Mouse (Mus musculus): Measurements from ENCODE around the gene Acp4. TPM values are rescaled to one million over a fixed set of nuclear protein-coding genes. Genes with fewer than 3 reads are reported as not detected.
"Not testable (repeated sequence)": the region's sequence is repeated elsewhere in the genome, so short reads cannot be mapped to it uniquely, and the experiment has no call there.

The Acp4 gene
- total RNA-seq, 2 experiments from 2014 or later, result not detected

DNA sequence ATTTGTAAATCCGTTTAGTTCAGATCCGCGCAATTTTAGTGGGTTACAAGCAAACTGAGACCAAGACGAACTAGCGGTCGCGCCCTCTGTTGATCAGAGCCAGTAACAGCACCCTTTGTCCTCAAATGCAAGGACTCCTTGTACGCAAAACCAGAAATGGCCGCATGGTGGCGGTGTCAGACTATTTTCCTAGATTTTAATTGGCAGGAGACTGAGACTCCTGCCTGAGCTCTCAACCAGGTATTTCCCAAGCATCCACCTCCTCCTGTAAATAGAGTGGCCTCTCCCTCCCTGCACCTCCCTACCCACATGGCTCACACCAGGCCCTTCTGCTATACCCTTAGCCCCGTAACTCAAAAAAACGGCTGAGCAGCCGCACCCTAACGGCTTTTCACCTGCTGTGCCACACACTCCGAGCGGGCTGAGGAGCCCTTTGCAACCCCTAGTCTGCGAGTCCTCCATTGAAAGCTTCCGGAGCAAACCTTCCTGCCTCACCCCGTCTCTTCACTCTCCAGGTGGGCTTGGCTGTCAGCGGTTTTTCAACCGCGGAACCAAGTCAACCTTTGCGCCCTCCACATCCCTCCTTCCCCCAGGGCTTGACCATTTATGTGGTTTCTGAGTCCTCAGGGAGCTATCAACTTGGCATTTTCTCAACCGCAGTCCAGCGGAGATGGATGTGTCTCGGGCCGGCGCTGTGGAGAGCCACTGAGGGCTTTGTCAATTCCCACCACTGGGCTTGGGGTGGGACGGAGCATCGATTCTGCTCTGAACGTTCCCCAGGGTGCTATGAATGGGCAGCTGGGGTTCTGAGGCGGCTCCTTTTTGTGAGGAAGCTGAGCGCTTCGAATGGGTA lies 5.8 kb upstream of the Acp4 start:
- peak; percentile 92 for DNase-seq

- DNase-seq, result no peak
Observed at GRCm38 (mm10) chr7:44261147-44261546, 4.0 kb upstream of the Acp4 start, which contains the start of gene Gm15517. Gene Gm15517, plus strand, starts transcription at chr7:44261447.

- no peak for DNase-seq
Observed at GRCm38 (mm10) chr7:44260410-44260809, 3.2 kb upstream of the Acp4 start.

DNA sequence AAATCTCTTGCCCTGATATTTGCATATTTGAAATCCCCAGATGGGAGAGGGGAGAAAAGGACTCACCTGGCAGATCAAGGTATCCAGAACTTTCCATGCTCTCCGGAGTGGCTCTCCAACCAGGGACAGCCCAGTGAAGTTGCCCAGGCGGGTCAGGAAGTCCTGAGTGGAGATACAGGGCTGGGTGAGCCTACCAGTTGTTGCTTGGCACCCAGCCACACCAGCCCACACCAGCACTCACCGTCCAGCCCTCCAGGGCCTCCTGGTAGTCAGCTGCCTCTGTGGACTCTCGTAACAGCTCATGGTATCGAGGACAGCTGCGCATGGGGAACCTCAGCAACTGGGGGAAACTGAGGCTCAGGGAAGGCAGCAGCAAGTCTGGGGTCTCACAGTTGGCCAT lies 2.2 kb downstream of the Acp4 start:
- DNase-seq, result no peak

DNA sequence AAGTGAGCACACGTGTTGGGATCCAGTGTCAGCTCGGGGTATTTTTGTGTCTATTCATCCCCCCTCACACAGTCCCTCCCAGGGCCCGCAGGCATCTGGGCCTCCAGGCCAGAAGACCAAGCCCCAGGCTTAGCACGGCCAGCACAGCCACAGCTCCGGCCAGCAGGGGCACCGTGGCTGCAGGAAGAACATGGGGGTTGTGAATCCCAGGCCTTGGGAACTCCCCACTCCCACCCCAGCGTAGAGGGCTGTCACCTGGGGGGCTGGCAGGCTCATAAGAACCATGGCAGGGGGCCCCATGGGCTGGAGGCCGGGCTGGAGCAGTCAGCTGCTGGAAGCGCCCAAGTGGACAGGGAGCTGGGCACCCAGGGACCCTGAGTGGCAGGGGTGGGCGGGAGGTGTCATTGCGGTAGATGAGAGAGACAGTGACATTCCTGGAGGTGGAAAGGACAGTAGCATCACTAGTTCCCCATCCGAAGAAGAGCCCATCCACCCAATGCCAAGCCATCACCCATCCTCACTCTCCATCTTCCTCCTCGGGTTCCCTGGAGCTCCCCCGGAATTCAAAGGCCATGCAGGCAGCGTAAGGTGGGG lies 4.1 kb downstream of the Acp4 start:
- DNase-seq, result no peak

- DNase-seq, result not testable (repeated sequence)
Observed at GRCm38 (mm10) chr7:44250732-44251275, 6.4 kb downstream of the Acp4 start.

DNA sequence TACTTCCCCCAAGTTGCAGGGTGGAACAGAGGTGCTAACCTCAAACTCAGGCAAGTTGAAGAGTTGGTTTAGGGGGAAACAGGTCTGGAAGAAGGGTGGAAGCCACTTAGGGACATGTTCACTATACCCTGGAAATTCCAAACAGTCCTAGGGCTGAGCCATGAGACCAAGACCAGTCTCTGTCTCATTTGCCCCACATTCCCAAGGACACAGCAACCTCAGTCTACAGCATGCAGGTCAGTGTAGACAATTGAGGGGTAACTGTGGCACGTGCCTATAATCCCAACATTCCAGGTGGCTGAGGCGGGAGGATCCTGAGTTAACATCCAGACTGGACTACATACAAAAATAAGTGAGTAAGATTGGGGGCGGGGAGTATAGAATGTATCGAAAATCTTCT lies 7.9 kb downstream of the Acp4 start:
- DNase-seq, result no peak

GRCm38 (mm10) chr7:44247971-44248370 lies 9.2 kb downstream of the Acp4 start:
- DNase-seq, result no peak

DNA sequence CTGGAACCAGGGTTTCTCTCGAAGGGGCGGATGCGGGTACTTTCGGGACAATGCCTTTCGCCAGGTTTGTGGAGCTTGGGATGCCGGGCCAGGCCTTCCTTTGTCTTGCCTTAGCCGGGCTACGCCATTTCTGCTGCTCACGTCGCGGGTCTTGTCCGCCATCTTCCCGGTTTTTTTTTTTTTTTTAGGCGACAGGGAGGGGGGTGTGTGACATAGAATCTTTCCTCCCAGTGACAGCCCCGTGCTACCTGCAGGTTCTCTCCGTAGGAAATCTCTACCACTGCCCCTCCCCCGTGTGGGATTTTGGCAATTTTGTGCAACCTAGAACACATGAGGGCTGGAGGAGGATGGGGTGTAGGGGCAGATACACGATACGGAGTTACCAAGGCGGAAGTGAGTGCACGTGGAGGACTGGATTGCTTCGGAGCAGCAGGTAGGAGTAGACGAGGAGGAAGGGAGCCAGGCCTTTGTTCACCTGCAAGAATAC lies 10.2 kb downstream of the Acp4 start:
- no peak for DNase-seq

DNA sequence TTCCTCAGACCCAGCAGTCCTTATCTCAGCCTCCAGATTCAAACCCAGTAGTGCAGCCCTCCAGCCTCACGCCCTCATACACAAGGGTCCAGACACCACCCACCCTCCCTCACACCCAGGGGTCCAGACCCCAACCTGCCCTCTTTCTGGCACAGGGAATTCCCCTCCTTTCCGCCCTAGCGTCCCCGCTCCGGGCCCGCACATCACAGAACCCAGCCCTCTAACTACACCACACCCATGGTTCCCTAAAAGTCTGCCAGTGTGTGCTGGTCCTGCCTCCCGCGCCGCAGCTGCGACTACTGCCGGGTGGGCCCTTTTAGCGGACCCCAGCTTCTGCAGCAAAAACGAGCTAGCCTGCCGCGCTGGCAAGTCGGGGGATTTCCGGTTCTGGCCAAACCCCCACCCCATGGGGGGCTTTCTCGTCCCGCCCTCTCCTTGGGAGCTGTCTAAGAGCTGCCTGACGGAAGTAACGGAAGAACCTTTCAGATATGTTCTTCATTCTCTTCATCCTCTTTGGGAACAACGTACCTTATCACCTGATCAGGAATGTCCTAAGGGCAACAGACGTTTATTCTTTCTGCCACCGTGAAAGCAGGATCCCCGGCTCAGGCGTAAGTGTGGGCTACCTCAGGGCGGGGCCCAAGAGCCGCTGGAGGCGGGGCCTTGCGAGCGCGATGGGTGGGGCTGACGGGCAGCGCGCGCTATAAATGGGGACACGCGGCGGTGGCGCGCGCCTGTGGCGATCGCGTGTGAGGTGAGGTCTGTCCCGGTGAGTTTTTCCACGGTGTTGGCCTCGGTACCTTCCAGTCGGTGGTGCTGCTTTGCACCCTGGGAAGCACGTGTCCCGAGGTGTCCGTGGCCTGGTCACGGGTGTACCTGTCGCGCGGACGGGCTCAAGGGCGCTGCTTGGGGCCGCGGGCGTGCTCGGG lies 10.9 kb downstream of the Acp4 start, which contains the start of the genes 1700028J19Rik and 2410002F23Rik:
Gene 1700028J19Rik, minus strand, starts transcription at position 641 of the 929 bp plus-strand sequence.
Gene 2410002F23Rik, plus strand, starts transcription at position 668 of the 929 bp plus-strand sequence.
- peak; percentile 92 for DNase-seq

DNA sequence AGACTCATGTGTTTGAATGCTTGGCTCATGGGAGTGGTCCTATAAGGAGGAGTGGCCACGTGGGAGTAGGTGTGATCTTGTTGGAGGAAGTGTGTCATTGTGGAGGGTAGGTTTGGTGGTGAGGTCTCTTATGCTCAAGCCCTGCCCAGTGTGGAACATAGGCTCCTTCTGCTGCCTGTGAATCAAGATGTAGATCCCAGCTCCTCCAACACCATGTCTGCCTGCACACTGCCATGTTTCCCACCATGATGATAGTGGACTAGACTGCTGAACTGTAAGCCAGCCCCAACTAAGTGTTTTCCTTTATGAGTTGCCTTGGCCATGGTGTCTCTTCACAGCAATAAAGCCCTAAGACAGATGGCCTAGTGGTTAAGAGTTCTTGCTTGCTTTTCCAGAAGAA lies 13.1 kb downstream of the Acp4 start:
- DNase-seq, result no peak

DNA sequence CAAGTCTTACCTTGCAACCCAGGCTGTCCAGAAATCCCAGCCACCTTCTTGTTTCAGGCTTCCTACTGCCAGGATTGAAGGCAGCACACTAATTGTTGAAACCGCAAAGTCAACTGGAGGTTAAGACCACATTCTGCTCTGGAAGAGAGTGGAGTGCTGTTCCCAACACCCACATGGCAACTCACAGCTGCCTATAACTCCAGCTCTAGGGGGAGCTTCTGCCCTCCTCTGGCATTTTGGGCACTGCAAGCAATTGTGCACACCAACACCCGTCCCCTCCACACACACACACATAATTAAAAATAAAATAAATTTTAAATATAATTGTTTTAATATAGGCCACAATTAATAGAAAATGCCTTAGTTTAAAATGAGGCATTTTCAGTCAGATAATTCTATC lies 16.0 kb downstream of the Acp4 start:
- no peak for DNase-seq

DNA sequence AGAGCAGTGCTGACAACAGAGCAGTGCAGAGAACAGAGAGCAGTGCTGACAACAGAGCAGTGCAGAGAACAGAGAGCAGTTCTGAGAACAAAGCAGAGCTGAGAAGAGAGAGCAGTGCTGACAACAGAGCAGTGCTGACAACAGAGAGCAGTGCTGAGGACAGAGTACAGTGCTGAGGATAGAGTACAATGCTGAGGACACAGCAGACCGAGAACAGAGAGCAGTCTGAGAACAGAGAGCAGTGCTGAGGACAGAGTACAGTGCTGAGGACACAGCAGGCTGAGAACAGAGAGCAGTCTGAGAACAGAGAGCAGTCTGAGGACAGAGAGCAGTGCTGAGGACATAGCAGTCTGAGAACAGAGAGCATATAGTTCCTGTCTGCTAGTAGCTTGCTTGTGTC lies 16.5 kb downstream of the Acp4 start:
- no peak for DNase-seq

- no peak for DNase-seq
Observed at GRCm38 (mm10) chr7:44239913-44240312, 17.3 kb downstream of the Acp4 start.

DNA sequence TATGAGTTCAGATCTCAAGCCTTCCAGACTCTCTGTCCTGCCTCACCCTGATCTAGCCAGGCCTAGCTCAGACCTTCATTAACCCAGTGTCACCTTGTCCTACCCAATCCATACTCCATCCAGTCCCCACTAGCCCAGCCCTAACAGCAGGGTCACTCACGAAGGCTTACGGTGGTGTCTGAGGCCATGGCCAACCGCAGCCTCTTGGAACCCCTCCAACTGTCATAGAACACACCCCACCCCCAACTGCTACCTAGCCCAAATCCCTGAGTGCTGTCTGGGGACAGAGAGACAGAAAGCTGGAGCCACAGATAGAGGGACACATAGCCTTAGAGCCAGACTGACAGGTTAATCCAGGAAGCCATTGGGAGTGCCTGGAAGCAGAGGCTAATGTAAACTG lies 21.3 kb downstream of the Acp4 start, which contains the start of gene Gm36864:
Gene Gm36864, plus strand, starts transcription at position 269 of the 400 bp plus-strand sequence.
- DNase-seq, result no peak

DNA sequence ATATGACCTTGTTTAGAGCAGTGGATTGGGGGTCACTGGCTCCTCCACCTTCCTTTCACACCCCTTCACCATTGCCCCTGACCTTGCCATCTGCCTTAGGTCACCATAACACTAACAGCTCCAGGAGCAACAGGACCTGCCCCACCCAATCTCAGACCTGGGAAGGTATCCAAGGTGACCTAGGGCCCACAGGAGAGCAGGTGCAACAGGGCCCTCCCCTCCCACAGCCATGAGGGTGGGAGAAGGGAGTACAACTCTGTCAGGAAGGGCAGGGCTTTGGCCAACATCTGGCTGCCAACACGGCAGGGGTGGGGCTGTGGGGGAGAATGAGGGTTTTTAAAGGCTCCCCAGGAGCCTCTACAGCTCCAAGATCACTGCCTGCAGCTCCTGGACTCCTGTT lies 32.1 kb downstream of the Acp4 start, which contains the start of gene Klk1:
Gene Klk1, plus strand, starts transcription at position 285 of the 400 bp plus-strand sequence.
- DNase-seq, result no peak

GRCm38 (mm10) chr7:44222335-44222734 lies 34.8 kb downstream of the Acp4 start:
- not testable (repeated sequence) for DNase-seq

DNA sequence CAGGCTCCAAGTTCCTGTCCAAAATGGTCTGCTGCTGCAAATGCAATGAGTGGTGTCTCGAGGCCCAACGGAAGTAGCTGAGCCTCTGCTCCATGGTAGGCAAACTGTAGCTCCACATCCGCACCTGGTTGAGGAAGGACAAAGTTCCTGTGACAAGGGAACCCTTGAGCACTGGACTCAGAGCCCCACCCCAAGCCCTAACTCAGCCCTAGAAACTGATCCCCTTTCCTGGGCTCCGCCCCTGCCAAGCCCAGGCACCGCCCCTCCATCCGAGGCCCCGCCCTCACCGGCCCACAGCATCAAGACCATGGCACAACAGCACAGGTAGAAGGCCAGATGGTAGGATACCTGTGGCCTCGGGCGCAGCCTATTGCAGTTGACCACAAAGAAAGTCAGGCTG lies 35.6 kb downstream of the Acp4 start:
- not testable (repeated sequence) for DNase-seq

GRCm38 (mm10) chr7:44215645-44216044 lies 41.5 kb downstream of the Acp4 start, which contains the start of gene Klk1b5:
Gene Klk1b5, plus strand, starts transcription at chr7:44215945.
- no peak for DNase-seq

- no peak for DNase-seq
Observed at GRCm38 (mm10) chr7:44208307-44208706, 48.9 kb downstream of the Acp4 start.

- not testable (repeated sequence) for DNase-seq
Observed at GRCm38 (mm10) chr7:44207135-44207534, 50.0 kb downstream of the Acp4 start, which contains the start of gene Klk1b4. Gene Klk1b4, plus strand, starts transcription at chr7:44207435.

Measured in gastrocnemius, postnatal 10 days (tissue).